Mouse (Mus musculus) limb, embryonic 15.5 days (tissue): ENCODE measurements around the gene Hdhd5. TPM values are rescaled to one million over a fixed set of nuclear protein-coding genes. Genes with fewer than 3 reads are reported as not detected.

Experiments
- ATAC-seq: fragments of 200-750 bp; cut with Nextera tagmentation; 2 replicates; pipeline ENCODE4 v1.8.0; 2017; ENCODE audit warnings: low read depth, moderate TSS enrichment; ENCODE audit not compliant: insufficient number of reproducible peaks, low FRiP score, low TSS enrichment
- H3K27ac ChIP-seq: fragments of 300-500 bp; sonication (generic); 2 replicates; pipeline ENCODE4 v1.5.1; 2015; ENCODE audit warnings: moderate library complexity, mild to moderate bottlenecking, inconsistent platforms
- H3K27me3 ChIP-seq: fragments of 300-500 bp; sonication (generic); 2 replicates; pipeline ENCODE4 v1.6.1; 2015; ENCODE audit warnings: inconsistent platforms
- H3K36me3 ChIP-seq: fragments of 300-500 bp; sonication (generic); 2 replicates; pipeline ENCODE4 v1.6.1; 2015; ENCODE audit warnings: inconsistent platforms
- H3K4me1 ChIP-seq: fragments of 300-500 bp; sonication (generic); 2 replicates; pipeline ENCODE4 v1.6.1; 2015; ENCODE audit warnings: inconsistent platforms
- H3K4me2 ChIP-seq: fragments of 300-500 bp; sonication (generic); 2 replicates; pipeline ENCODE4 v1.6.1; 2015; ENCODE audit warnings: mild to moderate bottlenecking, inconsistent platforms
- H3K4me3 ChIP-seq: fragments of 300-500 bp; sonication (generic); 2 replicates; pipeline ENCODE4 v1.5.1; 2015; ENCODE audit warnings: mild to moderate bottlenecking, inconsistent platforms
- H3K9ac ChIP-seq: fragments of 300-500 bp; sonication (generic); 2 replicates; pipeline ENCODE4 v1.6.1; 2015; ENCODE audit warnings: inconsistent platforms
- H3K9me3 ChIP-seq: fragments of 300-500 bp; sonication (generic); 2 replicates; pipeline ENCODE4 v1.6.1; 2016; ENCODE audit warnings: inconsistent platforms
- WGBS: fragments of 180-500 bp; shearing (Covaris S2); methylation state at CpG from one replicate; pipeline ENCODE4 v1.1.7; 2015; 5-methylcytosine and 5-hydroxymethylcytosine counted together
- polyA plus RNA-seq: library from polyadenylated mRNA; unstranded; fragments of >200 nt; fragmentation: Nextera tagmentation; extraction: Ambion mirVana; gene quantifications from 2 replicates; pipeline ENCODE4 v1.2.1, GENCODE M21; 2015

Hdhd5 gene
- polyA plus RNA-seq: 16.2 and 16.9 TPM in 2 replicates

DNA sequence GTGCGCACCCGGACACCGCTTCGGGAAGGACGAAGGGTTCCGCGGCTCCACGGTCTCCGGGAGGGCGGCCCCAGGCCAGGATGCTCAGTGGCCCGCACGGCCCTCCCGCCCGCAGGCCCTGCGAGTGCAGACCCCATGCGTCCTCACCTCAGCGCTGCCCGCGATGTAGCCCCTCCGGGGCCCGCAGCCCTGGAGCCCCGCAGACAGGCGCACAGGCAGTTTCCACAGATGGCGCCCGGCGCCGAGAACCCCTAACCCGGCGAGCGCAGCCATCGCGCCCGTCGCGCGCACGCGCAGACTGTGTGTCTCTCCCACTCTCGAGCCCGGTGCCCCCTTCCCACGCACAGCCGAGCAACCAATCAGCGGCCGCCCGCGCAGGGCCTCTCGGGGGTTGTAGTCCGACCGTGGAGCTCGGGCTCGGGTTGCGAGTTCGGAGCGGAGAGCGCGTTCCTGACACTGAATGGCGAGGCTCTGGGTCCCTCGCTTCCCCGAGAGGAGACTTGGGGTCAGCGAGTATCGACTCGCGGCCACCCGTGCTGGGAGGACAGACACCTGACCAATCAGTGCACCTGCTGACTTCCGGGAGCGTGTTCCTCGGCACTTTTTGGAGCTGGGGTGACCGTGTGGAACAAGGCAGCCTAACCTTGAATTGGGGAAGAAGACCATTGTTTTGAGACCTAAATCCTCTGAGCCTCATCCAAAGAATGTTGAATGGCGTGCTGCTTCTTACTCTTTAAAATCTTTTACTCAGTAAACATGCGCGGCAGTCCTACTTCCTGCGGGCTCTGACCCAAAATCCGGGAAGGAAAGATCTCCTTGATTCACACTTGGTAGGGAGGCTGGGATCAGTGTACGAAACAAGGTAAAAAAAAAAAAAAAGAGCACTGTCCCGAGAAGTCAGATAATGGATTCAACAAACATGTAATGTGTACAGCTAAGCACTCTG is at the start of gene Hdhd5:
Gene Hdhd5, minus strand, starts transcription at position 300 of the 946 bp plus-strand sequence.
- H3K4me3 ChIP-seq: peak within 1 kb of the TSS; percentile 96
- H3K9ac ChIP-seq: peak within 1 kb of the TSS; percentile 89
- peak; percentile 95 for ATAC-seq
- H3K36me3 ChIP-seq: 0 out of 2 replicates have a peak, but pooled peaks cover 2% of the 10 kb centered on the region
- no peaks in the 10 kb centered on the region for H3K9me3 ChIP-seq
- 0 out of 2 replicates have a peak, but pooled peaks cover 5% of the 10 kb centered on the region for H3K27me3 ChIP-seq
- H3K4me1 ChIP-seq: peaks cover 16% of the 10 kb centered on the region
- WGBS: under 1% methylated on average over 74 of the region's 75 CpGs
- H3K27ac ChIP-seq: peak within 1 kb of the TSS; percentile 61
- peak within 1 kb of the TSS; percentile 87 for H3K4me2 ChIP-seq

DNA sequence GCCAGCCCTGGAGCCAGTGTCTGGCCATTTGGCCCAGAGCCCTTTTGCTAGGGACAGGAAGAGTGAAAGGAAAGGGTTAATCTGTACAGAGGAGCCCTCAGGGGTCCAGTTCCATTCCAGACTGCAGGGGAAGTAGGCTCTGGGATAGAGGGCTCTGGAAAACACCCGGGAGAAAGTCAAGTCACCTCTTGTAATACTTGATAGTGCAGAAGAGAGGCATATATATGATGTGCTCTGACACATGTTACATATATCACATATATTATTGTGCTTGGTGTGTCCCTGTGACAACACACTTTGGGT is 49.5 kb upstream of the Hdhd5 start:
- Histone ChIP-seq H3K9ac (no peak overlapping the region), H3K4me3 (peak overlapping the region; percentile 42), H3K4me2 (peak overlapping the region; percentile 88), H3K9me3 (no peaks in the 10 kb centered on the region), H3K4me1 (peaks cover 29% of the 10 kb centered on the region), H3K36me3 (no peaks in the 10 kb centered on the region), H3K27ac (peak overlapping the region; percentile 33; the same call in 1 of the 2 replicates), H3K27me3 (no peaks in the 10 kb centered on the region)
- no peak for ATAC-seq
- WGBS: 0% methylated on average over 1 of the region's 1 CpGs

DNA sequence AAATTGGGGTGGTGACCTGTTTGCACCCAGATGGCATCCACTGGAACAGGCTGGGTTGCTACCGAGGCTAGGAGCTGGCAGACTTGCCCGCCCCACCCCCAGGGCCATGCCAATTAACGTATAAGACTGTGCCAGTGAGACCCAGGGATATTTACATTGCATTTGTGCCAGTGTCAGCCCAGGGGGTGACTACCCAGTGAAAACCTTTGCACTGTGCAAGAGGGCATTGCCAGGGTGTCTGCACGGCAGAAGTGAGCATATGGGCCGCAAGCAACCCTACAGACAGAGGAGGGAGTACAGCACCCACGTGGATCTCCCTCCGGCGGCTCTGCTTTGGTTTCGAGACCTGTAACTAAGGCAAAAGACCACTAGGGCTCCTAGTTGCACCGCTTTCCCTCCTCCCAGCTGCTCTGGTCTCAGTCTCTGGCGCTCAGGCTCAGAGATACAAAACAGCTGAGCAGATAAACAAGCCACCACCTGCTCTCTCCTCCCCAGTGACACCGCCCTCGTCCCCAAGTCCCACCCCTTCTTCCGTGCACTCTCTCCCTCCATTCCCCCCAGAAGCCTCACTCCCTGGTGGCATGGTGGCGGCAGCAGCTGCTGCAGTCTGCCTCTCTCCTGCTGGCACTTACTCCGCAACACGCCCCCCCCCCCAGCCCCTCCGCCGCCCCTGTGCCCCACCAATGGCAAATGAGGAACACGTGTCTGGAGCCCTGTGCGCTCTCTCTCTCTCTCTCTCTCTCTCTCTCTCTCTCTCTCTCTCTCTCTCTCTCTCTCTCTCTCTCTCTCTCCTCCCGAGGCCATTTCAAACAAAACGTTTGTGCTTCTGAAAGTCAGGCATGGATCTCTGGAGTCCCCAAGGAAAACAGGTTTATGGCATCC is 49.0 kb upstream of the Hdhd5 start:
- peak overlapping the region; percentile 26; the same call in 1 of the 2 replicates for H3K9ac ChIP-seq
- peak; percentile 78 for ATAC-seq
- H3K4me3 ChIP-seq: peak overlapping the region; percentile 42
- H3K9me3 ChIP-seq: no peaks in the 10 kb centered on the region
- peak overlapping the region; percentile 88 for H3K4me2 ChIP-seq
- H3K27me3 ChIP-seq: no peaks in the 10 kb centered on the region
- peak overlapping the region; percentile 57 for H3K27ac ChIP-seq
- WGBS: under 1% methylated on average over 22 of the region's 23 CpGs
- H3K36me3 ChIP-seq: no peaks in the 10 kb centered on the region
- H3K4me1 ChIP-seq: peaks cover 25% of the 10 kb centered on the region

DNA sequence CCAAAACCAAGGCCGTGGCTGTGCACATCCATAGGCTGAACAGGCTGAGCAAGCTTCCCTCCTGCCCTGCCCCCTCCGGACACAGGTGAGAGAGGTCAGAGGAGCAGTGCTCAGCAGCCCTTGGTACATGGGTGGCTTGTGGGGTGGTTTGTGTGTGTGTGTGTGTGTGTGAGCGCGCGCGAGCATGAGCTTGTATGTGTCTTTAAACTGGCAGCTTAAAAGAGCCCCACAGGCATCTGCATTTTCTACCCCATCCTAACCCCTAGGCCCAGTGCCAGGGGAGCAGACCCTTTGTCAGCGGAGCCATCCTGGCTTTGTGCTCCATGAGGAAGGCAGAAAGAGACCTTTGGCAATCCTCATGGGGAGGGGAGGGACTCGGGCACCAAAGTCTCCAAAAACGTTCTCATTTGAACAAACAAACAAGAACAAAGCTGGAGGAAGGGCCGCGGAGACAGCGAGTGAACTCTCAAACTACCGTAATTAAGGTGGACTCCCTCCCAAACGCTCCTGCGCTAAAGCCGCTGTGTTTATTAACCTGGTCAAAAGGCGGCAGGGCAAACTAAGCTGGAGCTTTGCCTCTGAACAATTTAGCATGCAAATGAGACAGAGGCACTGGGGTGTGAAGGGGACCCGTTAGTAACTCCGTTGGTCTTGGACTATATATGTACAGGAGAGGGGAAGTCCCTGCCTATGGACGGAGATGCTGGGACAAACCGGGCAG is 48.2 kb upstream of the Hdhd5 start:
- no peaks in the 10 kb centered on the region for H3K27me3 ChIP-seq
- peak overlapping the region; percentile 42 for H3K4me3 ChIP-seq
- peak overlapping the region; percentile 57; the same call in 1 of the 2 replicates for H3K27ac ChIP-seq
- peak overlapping the region; percentile 88 for H3K4me2 ChIP-seq
- no peak for ATAC-seq
- 4% methylated on average over 21 of the region's 21 CpGs for WGBS
- H3K36me3 ChIP-seq: no peaks in the 10 kb centered on the region
- no peaks in the 10 kb centered on the region for H3K9me3 ChIP-seq
- peaks cover 25% of the 10 kb centered on the region for H3K4me1 ChIP-seq
- H3K9ac ChIP-seq: no peak overlapping the region; the same call in 1 of the 2 replicates

DNA sequence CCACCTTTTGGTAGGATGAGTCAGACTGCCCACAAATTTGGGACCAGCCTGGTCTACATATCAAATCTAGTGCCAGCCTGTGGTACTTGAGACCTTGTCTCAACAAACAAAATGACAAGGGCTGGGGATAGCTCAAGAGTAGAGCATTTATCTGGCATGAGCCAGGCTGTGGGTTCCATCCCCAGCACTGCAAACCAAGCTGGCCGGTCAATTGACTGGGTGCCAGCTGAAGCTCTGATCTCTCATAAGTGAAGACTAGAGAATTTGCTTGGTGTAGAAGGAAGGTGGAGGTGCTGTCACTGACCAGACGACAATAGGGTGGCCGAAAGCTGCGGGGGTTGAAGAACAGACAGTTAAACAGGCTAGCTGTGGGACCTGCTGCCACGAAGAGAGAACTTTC is 47.4 kb upstream of the Hdhd5 start:
- 49% methylated on average over 5 of the region's 5 CpGs for WGBS
- no peak overlapping the region for H3K4me3 ChIP-seq
- no peak overlapping the region for H3K27ac ChIP-seq
- H3K27me3 ChIP-seq: no peaks in the 10 kb centered on the region
- no peak for ATAC-seq
- no peak overlapping the region for H3K9ac ChIP-seq
- H3K36me3 ChIP-seq: no peaks in the 10 kb centered on the region
- H3K4me2 ChIP-seq: no peak overlapping the region
- no peaks in the 10 kb centered on the region for H3K9me3 ChIP-seq
- peaks cover 25% of the 10 kb centered on the region for H3K4me1 ChIP-seq

DNA sequence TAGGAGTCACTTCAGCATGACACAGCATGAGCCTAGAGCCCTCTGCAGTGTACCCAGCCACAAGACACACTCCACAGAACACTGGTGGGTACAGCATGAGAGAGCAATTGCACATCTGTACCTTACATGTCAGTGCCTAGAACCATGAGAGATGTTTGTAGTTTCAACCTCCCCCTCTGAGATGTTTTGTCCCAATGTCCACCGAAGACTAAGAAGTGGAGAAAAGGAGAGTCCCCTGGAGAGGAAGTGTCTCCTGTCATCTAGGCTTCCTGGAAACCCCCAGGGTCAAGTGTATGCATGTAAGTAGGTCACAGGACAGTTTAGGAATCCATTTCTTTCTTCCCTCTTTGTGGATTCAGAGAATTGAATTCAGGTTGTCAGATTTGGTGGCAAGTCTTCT is 41.3 kb upstream of the Hdhd5 start:
- WGBS: 67% methylated on average over 1 of the region's 1 CpGs
- no peaks in the 10 kb centered on the region for H3K36me3 ChIP-seq
- no peaks in the 10 kb centered on the region for H3K9me3 ChIP-seq

DNA sequence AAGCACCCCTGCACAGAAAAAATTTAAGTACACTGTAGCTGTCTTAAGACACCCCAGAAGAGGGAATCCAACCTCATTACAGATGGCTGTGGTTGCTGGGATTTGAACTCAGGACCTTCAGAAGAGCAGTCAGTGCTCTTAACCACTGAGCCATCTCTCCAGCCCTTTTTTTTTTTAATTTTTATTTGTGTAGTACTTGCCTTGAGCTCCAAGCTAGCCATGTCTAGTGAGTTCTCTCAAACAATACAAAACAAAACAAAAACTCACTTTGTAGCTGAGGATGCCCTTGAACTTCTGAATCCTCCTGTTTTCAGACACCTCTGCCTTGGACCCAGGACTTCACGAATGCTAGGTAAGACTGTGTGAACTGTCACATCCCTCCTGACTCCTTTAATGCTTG is 37.1 kb upstream of the Hdhd5 start:
- whole genome bisulfite sequencing: 64% methylated on average over 1 of the region's 1 CpGs
- H3K4me2 ChIP-seq: no peak overlapping the region
- H3K27me3 ChIP-seq: no peaks in the 10 kb centered on the region
- H3K9ac ChIP-seq: no peak overlapping the region
- 0 out of 2 replicates have a peak, but pooled peaks cover 3% of the 10 kb centered on the region for H3K4me1 ChIP-seq
- no peaks in the 10 kb centered on the region for H3K9me3 ChIP-seq
- ATAC-seq: no peak
- no peak overlapping the region for H3K4me3 ChIP-seq
- no peaks in the 10 kb centered on the region for H3K36me3 ChIP-seq
- no peak overlapping the region for H3K27ac ChIP-seq

More for the DNA sequence above, 41.3 kb upstream of the Hdhd5 start:
- no peak overlapping the region for H3K4me3 ChIP-seq
- no peaks in the 10 kb centered on the region for H3K27me3 ChIP-seq
- ATAC-seq: no peak
- H3K27ac ChIP-seq: no peak overlapping the region
- H3K4me1 ChIP-seq: 0 out of 2 replicates have a peak, but pooled peaks cover 2% of the 10 kb centered on the region
- H3K4me2 ChIP-seq: no peak overlapping the region
- no peak overlapping the region for H3K9ac ChIP-seq

DNA sequence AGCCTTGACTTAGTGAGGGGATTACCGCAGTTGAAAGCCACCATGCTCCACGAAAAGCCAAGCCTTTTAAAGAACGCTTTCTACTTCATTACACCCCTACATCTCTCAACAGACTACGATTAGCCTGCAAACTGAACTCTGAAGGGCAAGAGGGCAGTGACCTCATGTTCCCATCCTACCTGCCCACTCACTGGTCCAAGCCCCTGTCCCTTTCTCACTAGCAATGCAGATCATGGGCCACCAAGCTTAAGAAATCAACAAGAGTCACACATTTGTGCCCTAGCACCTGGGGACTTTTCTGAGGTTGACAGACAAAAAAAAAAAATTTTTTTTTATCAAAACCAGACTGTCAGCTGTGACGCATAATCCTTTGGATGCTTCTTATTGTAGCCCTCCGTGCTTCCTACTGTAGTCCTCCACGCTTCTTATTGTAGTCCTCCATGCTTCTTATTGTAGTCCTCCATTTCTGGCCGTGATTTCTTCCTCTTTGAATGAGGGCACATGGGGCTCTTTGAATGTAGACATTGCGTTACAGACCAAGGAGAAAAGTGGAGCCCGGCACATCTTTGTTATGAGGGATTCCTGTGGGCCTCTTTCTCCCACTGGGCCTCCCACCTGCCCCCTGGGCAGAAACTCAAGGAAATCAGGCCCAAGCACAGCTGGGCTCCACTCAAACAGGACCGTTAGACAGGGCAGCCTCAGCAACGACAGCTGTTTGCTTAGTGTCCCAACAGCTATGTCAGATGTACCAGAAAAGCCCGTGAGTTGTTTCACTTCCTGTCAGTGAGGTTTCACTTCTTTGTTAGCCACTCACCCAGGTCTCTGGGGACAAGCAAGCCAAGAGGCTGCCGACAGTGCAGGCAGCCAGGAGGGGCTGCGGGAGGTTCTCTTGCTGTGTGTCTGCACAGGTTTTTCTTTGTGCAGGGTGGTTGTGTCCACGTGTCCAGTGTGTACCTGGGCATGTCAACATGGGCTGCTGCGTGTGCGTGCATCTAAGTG is 36.1 kb upstream of the Hdhd5 start:
- Histone ChIP-seq H3K4me3 (no peak overlapping the region), H3K9me3 (no peaks in the 10 kb centered on the region), H3K4me1 (0 out of 2 replicates have a peak, but pooled peaks cover 3% of the 10 kb centered on the region), H3K9ac (no peak overlapping the region), H3K4me2 (no peak overlapping the region), H3K27me3 (no peaks in the 10 kb centered on the region), H3K27ac (no peak overlapping the region), H3K36me3 (no peaks in the 10 kb centered on the region)
- no peak for ATAC-seq
- WGBS: 65% methylated on average over 18 of the region's 18 CpGs

DNA sequence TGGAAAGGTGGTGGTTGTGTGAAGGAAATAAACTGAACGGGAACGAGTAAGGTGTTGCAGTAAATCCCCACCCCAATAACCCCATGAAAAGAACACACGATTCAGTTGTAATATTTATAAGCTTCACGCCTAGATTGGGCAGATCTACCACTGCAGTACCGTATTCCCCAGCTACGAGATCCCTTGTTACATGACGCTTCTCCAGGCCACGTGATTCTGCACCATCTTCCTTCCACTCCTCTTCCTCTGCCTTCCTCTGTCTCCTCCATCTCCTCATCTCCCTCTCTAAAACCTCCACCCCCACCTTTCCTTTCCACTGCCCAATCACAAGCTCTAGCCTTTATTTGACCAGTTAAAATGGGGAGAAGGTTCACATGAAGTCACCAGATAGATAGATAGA is 25.5 kb upstream of the Hdhd5 start:
- no peak overlapping the region for H3K9ac ChIP-seq
- no peak overlapping the region for H3K27ac ChIP-seq
- H3K36me3 ChIP-seq: no peaks in the 10 kb centered on the region
- H3K27me3 ChIP-seq: no peaks in the 10 kb centered on the region
- no peak overlapping the region for H3K4me2 ChIP-seq
- no peak for ATAC-seq
- no peak overlapping the region for H3K4me3 ChIP-seq
- 83% methylated on average over 8 of the region's 8 CpGs for WGBS
- no peaks in the 10 kb centered on the region for H3K9me3 ChIP-seq
- no peaks in the 10 kb centered on the region for H3K4me1 ChIP-seq

DNA sequence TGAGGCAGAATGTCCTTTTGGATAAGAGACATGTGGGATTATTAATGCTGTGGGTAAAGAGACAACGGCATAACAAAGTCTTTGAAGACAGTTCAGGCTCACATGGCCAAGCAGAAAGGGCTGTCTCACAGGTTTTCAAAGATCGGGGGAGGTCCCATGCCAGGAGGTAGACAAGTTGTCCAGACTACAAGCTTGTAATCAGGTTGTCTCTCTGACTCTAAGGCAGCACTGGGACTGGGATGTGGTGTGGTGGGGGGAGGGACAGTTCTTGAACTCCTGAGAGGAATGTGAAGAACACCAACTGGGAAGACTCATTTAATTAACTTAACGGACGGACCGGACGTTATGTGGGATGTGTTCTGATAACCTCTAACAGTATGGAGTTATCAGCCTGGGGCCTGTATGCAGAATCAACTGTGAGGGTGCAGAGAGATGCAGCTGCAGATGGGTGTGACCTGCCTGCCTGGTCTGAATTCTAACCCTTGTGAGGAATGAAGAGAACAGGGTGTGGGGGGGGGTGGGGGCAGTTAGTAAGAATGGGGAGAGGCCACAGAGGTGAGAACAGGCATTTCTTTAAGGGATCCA is 25.0 kb upstream of the Hdhd5 start:
- no peak overlapping the region for H3K4me2 ChIP-seq
- no peaks in the 10 kb centered on the region for H3K9me3 ChIP-seq
- no peak overlapping the region for H3K4me3 ChIP-seq
- no peaks in the 10 kb centered on the region for H3K27me3 ChIP-seq
- H3K27ac ChIP-seq: no peak overlapping the region
- no peak for ATAC-seq
- no peaks in the 10 kb centered on the region for H3K36me3 ChIP-seq
- H3K4me1 ChIP-seq: no peaks in the 10 kb centered on the region
- WGBS: 85% methylated on average over 6 of the region's 6 CpGs
- no peak overlapping the region for H3K9ac ChIP-seq
